Mouse (Mus musculus) stomach, embryonic 16.5 days (tissue): Measurements from ENCODE around the gene Sh3d19. TPM values are rescaled to one million over a fixed set of nuclear protein-coding genes. Genes with fewer than 3 reads are reported as not detected.

ENCODE experiments used
- ATAC-seq: fragments of 200-750 bp; cut with Nextera tagmentation; 2 replicates; pipeline ENCODE4 v1.8.0; 2017; ENCODE audit warnings: moderate number of reproducible peaks, moderate TSS enrichment; ENCODE audit not compliant: insufficient read depth, low FRiP score
- H3K27ac ChIP-seq: fragments of 300-500 bp; sonication (generic); 2 replicates; pipeline ENCODE4 v1.5.1; 2014; ENCODE audit warnings: low read length
- H3K27me3 ChIP-seq: fragments of 300-500 bp; sonication (generic); 2 replicates; pipeline ENCODE4 v1.6.1; 2014; ENCODE audit warnings: low read length, control low read depth, mixed read lengths; ENCODE audit not compliant: control insufficient read depth, insufficient read depth
- H3K36me3 ChIP-seq: fragments of 300-500 bp; sonication (generic); 2 replicates; pipeline ENCODE4 v1.6.1; 2014; ENCODE audit warnings: low read length; ENCODE audit not compliant: control insufficient read depth, insufficient read depth
- H3K4me1 ChIP-seq: fragments of 300-500 bp; sonication (generic); 2 replicates; pipeline ENCODE4 v1.6.1; 2014; ENCODE audit warnings: low read length, control low read depth, mixed read lengths; ENCODE audit not compliant: control insufficient read depth, insufficient read depth
- H3K4me2 ChIP-seq: fragments of 300-500 bp; sonication (generic); 2 replicates; pipeline ENCODE4 v1.6.1; 2014; ENCODE audit warnings: low read depth, low read length, mixed read lengths
- H3K4me3 ChIP-seq: fragments of 300-500 bp; sonication (generic); replicated peaks from 2 replicates; pipeline ENCODE4 v1.5.1; 2014; ENCODE audit warnings: mild to moderate bottlenecking, low read length
- H3K9ac ChIP-seq: fragments of 300-500 bp; sonication (generic); 2 replicates; pipeline ENCODE4 v1.6.1; 2014; ENCODE audit warnings: low read length
- H3K9me3 ChIP-seq: fragments of 300-500 bp; sonication (generic); replicated peaks from 2 replicates; pipeline ENCODE4 v1.6.1; 2016; ENCODE audit warnings: low read length, control low read depth; ENCODE audit not compliant: control insufficient read depth
- WGBS: fragments of 180-500 bp; shearing (Covaris S2); extraction: QIAGEN DNeasy Blood & Tissue Kit; methylation state at CpG from one replicate; pipeline ENCODE4 v1.1.7; 2014; 5-methylcytosine and 5-hydroxymethylcytosine counted together
- polyA plus RNA-seq: library from polyadenylated mRNA; unstranded; fragments of >200 nt; fragmentation: Nextera tagmentation; extraction: Ambion mirVana; gene quantifications from 2 replicates; pipeline ENCODE4 v1.2.1, GENCODE M21; 2015

Sh3d19 gene
- polyA plus RNA-seq, 1 experiment from 2014 or later: 33.3 TPM

GRCm38 (mm10) chr3:86056678-86057077 lies 85.8 kb downstream of the Sh3d19 start:
- WGBS: 60% methylated on average over 4 of the region's 4 CpGs

DNA sequence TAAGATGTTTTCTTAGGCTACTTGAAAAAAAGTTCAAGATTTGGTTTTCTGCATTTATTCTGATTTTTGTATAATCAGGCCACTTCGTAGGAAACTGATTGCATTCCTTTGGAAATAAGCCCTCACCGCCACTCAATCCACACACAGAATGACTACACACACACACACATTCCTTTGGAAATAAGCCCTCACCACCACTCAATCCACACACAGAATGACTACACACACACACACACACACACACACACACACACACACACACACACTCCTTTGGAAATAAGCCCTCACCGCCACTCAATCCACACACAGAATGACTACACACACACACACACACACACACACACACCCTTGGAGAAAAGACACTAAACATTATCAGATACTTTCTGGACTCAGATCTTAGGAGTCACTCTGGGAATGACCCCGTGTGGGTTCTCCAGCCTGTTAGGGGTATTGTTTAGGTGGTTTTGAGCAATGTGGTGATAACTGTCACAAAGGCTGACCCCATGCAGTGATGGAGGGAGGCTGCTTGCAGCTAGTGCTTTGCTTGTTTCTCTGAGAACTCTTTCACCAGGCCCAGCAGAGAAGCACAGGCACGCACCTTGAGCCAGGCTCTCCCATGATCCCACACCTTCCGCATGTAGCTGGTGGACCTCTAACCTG lies 86.7 kb downstream of the Sh3d19 start:
- Histone ChIP-seq H3K27me3 (no peaks in the 10 kb centered on the region), H3K4me2 (no peak overlapping the region), H3K9me3 (no peaks in the 10 kb centered on the region), H3K4me1 (0 out of 2 replicates have a peak, but pooled peaks cover 9% of the 10 kb centered on the region), H3K9ac (no peak overlapping the region), H3K36me3 (no peaks in the 10 kb centered on the region), H3K27ac (no peak overlapping the region), H3K4me3 (no peak overlapping the region)
- WGBS: 62% methylated on average over 6 of the region's 6 CpGs
- no peak for ATAC-seq

More at GRCm38 (mm10) chr3:86056678-86057077, 85.8 kb downstream of the Sh3d19 start:
- H3K9ac ChIP-seq: no peak overlapping the region
- H3K36me3 ChIP-seq: no peaks in the 10 kb centered on the region
- no peaks in the 10 kb centered on the region for H3K9me3 ChIP-seq
- no peak for ATAC-seq
- H3K27me3 ChIP-seq: no peaks in the 10 kb centered on the region
- no peak overlapping the region for H3K4me2 ChIP-seq
- no peak overlapping the region for H3K27ac ChIP-seq
- 0 out of 2 replicates have a peak, but pooled peaks cover 9% of the 10 kb centered on the region for H3K4me1 ChIP-seq
- H3K4me3 ChIP-seq: no peak overlapping the region

- WGBS: 92% methylated on average over 11 of the region's 11 CpGs
- H3K4me1 ChIP-seq: no peaks in the 10 kb centered on the region
- no peak overlapping the region for H3K9ac ChIP-seq
- 0 out of 2 replicates have a peak, but pooled peaks cover 3% of the 10 kb centered on the region for H3K36me3 ChIP-seq
- no peak overlapping the region for H3K27ac ChIP-seq
- no peaks in the 10 kb centered on the region for H3K27me3 ChIP-seq
- ATAC-seq: no peak
- H3K4me2 ChIP-seq: no peak overlapping the region
- H3K4me3 ChIP-seq: no peak overlapping the region
- no peaks in the 10 kb centered on the region for H3K9me3 ChIP-seq
Measured at GRCm38 (mm10) chr3:86069646-86070250, 98.8 kb downstream of the Sh3d19 start.

DNA sequence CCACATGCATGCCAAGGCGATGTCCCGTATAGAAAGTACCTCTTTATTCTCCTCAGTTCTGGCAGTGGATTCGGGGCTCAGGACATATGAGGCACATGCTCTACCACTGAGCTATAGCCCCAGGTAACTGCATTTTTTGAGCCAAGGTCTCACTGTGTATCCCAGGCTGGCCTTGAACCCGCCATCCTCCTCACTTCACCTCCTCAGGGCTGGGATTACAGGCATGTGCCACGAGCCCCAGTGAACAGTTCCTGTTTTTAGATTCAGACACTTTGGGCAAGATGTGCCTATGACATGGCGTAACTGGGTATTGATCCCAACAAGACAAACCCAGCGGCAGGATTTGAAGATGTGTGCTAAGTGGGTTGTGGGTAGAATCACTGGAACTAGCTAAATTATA lies 99.9 kb downstream of the Sh3d19 start:
- ATAC-seq: no peak
- no peaks in the 10 kb centered on the region for H3K27me3 ChIP-seq
- no peaks in the 10 kb centered on the region for H3K4me1 ChIP-seq
- no peaks in the 10 kb centered on the region for H3K9me3 ChIP-seq
- H3K36me3 ChIP-seq: 0 out of 2 replicates have a peak, but pooled peaks cover 5% of the 10 kb centered on the region
- H3K4me3 ChIP-seq: no peak overlapping the region
- no peak overlapping the region for H3K9ac ChIP-seq
- H3K4me2 ChIP-seq: no peak overlapping the region
- no peak overlapping the region for H3K27ac ChIP-seq
- 89% methylated on average over 7 of the region's 7 CpGs for WGBS

DNA sequence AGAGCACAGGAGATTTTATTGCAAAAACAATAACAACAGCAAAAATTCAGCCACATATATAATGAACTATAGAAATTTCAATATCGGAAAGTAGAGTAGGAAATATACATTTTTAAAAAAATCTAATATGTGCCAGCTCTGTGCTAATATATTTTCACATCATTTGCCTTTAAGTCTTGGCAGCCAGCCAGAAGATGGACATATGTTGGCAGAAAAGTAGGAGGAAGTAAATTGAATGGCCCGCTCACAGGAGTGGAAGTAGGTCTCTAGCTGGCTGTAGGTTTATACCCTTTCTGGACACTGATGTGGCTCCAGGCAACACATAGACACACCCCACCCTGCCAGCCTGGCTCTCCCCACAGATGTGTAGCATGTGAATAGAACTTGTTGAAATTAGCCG lies 101.2 kb downstream of the Sh3d19 start:
- no peak overlapping the region for H3K4me3 ChIP-seq
- no peaks in the 10 kb centered on the region for H3K27me3 ChIP-seq
- no peaks in the 10 kb centered on the region for H3K4me1 ChIP-seq
- no peak overlapping the region for H3K9ac ChIP-seq
- H3K4me2 ChIP-seq: no peak overlapping the region
- no peaks in the 10 kb centered on the region for H3K9me3 ChIP-seq
- ATAC-seq: no peak
- 0 out of 2 replicates have a peak, but pooled peaks cover 2% of the 10 kb centered on the region for H3K36me3 ChIP-seq
- 63% methylated on average over 3 of the region's 3 CpGs for WGBS
- H3K27ac ChIP-seq: no peak overlapping the region

DNA sequence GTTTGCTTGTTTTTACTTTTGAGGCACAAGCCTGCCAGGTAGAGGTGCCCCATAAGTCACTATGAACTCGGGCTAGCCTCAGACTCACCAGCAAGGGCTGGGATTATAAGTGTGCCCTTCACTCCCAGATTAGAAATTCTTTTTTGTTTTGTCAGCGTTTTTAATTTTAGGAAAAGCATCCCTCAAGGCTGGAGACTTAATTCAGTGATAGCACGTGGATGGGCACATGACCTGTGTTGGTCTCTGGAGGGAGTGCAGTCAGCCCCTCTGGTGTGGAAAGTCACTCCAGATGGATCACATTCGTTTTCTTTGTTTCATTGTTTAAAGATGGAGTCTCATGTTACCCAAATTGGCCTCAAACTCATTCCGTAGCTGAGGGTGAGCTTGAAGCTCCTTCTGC lies 102.0 kb downstream of the Sh3d19 start:
- Histone ChIP-seq H3K4me3 (no peak overlapping the region), H3K9ac (no peak overlapping the region), H3K4me1 (no peaks in the 10 kb centered on the region), H3K36me3 (0 out of 2 replicates have a peak, but pooled peaks cover 2% of the 10 kb centered on the region), H3K4me2 (no peak overlapping the region), H3K27me3 (no peaks in the 10 kb centered on the region), H3K27ac (no peak overlapping the region), H3K9me3 (no peaks in the 10 kb centered on the region)
- 66% methylated on average over 5 of the region's 5 CpGs for WGBS
- ATAC-seq: no peak

GRCm38 (mm10) chr3:86075593-86075992 lies 104.7 kb downstream of the Sh3d19 start:
- H3K4me2 ChIP-seq: no peak overlapping the region
- H3K4me3 ChIP-seq: no peak overlapping the region
- H3K9ac ChIP-seq: no peak overlapping the region
- no peak for ATAC-seq
- WGBS: 91% methylated on average over 5 of the region's 5 CpGs
- no peaks in the 10 kb centered on the region for H3K27me3 ChIP-seq
- 0 out of 2 replicates have a peak, but pooled peaks cover 6% of the 10 kb centered on the region for H3K36me3 ChIP-seq
- H3K27ac ChIP-seq: no peak overlapping the region
- H3K4me1 ChIP-seq: no peaks in the 10 kb centered on the region
- H3K9me3 ChIP-seq: no peaks in the 10 kb centered on the region

GRCm38 (mm10) chr3:86076511-86077283 lies 105.8 kb downstream of the Sh3d19 start:
- H3K9me3 ChIP-seq: no peaks in the 10 kb centered on the region
- H3K4me2 ChIP-seq: no peak overlapping the region
- ATAC-seq: no peak
- WGBS: 75% methylated on average over 14 of the region's 14 CpGs
- H3K4me1 ChIP-seq: no peaks in the 10 kb centered on the region
- H3K9ac ChIP-seq: no peak overlapping the region
- no peaks in the 10 kb centered on the region for H3K27me3 ChIP-seq
- H3K4me3 ChIP-seq: no peak overlapping the region
- H3K27ac ChIP-seq: no peak overlapping the region
- H3K36me3 ChIP-seq: peaks cover 9% of the 10 kb centered on the region; the same call in 1 of the 2 replicates

DNA sequence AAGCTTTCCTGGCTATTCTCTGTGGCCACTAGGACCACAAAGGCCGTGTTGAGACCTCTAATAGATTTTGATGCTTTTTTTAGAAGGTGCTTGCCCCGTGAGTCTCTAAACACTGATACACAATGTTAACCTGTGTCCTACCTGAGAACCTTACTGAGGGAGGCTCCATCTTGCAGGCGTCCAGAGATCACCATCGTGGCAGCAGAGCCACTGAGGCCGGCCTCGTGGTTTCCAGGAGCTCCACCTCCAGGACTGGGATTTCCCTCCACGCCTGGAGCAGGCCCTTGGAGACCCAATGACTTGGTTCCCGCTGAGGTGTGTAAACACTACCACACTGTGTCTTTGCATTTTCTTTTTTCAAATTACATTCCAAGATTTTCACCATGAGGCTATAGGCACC lies 112.1 kb downstream of the Sh3d19 start:
- no peak for ATAC-seq
- H3K9ac ChIP-seq: no peak overlapping the region
- WGBS: 90% methylated on average over 8 of the region's 8 CpGs
- H3K27me3 ChIP-seq: no peaks in the 10 kb centered on the region
- H3K4me1 ChIP-seq: no peaks in the 10 kb centered on the region
- no peak overlapping the region for H3K27ac ChIP-seq
- H3K4me2 ChIP-seq: no peak overlapping the region
- no peaks in the 10 kb centered on the region for H3K9me3 ChIP-seq
- no peak overlapping the region for H3K4me3 ChIP-seq
- peaks cover 7% of the 10 kb centered on the region for H3K36me3 ChIP-seq
